Mouse (Mus musculus) adrenal gland, postnatal 25 days (tissue): Measurements from ENCODE around the gene Kcnn1. TPM values are rescaled to one million over a fixed set of nuclear protein-coding genes. Genes with fewer than 3 reads are reported as not detected.
A peak's percentile ranks its signal among the peaks of the same experiment; 100 is the strongest.
"Not testable (repeated sequence)": the region's sequence is repeated elsewhere in the genome, so short reads cannot be mapped to it uniquely, and the experiment has no call there.

Experiments
- DNase-seq: peaks from one replicate; pipeline ENCODE4 v3.0.0; 2021; ENCODE audit warnings: mixed read lengths
- total RNA-seq: library from RNA; stranded (reverse); gene quantifications from 2 replicates; pipeline ENCODE4 v1.2.3, GENCODE M21; 2021

The Kcnn1 gene
- total RNA-seq, 1 experiment from 2014 or later = 3.3 TPM

DNA sequence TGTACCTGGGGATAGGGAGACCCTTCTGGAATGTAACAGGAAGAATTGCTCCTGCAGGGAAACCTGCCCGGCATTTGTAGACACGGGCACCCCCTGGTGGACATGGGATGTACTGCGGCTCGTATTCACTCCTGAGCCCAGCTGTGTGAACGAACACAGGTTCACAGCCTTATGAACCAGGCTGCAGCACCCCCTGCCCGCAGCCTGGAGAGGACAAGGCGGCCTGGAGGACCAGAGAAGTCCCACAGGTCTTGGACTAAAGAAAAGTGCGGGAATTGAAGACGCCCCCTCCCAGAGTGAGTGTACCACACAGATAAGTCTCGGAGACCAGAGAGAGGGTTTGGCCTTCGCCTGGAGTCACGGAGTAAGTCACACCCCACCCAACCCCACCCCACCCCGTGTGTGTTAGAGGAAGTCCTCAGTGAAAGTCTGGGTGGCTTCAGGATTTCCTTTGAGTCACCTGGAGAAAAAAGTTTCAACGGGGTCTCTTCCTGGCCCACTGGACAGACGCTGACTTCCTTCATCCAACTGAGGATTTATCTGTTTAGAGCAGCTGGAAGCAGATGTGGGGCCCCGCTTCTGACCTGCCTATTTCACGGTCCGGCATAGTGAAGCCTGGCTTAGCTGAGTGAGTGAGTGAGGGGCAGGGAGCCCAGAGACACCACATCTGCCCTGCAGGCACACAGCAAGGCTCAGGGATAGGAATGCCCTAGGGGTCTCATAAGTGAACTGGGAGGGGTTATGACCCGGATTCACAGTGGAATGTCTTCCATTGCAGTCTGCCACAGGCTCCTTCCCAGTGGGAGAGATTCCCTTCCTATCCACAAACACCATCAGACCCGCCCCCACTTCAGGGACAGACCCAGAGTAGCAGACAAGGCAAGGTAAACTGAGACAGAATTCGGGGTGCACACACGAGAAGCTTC is 21.6 kb downstream of the Kcnn1 start:
- peak; percentile 89 for DNase-seq

DNA sequence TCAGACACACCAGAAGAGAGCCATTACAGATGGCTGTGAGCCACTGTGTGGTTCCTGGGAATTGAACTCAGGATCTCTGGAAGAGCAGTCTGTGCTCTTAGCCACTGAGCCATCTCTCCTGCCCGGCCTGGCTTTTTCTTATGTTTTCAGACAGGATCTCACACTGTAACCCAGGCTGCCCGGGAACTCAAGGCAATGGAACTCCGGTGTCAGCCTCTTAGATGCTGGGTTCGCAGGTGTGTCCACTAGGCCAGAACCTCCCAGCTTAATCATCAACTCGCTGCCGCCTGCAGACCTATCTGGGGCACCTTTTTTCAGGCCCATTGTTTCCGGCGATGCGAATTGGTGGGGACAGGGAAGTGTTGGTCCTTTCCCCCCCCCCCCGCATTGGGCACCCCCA is 22.5 kb downstream of the Kcnn1 start:
- DNase-seq = no peak

DNA sequence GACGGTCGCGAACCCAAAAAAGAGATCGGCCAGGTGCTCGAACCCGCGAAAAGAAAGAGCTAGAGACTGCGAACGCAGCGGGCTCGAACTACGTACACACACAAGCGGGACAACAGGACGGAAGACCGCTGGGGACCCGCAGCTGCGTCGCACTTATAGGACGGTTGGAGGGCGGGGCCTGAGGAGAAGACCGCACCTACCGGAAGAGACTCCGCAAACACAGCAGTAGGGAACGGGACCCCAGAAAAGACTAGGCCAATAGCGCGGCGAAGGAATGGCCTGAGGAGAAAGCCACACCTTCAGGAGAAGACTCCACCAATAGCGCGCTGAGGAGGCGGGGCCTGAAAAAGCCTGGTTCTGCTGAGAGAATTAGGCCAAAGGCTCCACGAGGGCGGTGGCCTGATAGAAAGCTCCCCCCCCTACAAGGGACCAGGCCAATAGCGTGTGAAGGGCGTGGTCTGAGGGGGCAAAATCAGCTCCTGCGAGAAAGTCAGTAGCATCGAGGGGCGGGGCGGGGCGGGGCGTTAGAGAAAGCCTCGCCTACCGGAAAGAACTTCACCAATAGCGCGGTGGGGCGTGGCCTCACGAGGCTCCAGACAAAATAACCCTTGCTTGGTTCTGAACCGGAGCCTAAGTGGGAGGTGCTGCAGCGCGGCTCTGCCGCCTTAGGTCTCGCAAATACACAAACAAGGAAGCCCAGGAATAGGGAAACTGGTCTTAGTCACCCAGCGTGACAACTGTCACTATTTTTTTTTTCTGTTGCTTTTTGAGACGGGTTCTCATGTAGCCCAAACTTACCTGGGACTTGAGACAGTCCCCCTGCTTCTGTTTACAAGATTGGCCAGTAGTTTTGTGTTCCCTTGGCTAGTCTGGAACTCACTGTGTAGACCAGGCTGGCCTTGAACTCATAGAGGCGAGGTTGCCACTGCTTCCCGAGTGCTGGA is 23.4 kb downstream of the Kcnn1 start, which contains the start of gene Arrdc2:
Gene Arrdc2, minus strand, starts transcription at position 313 of the 944 bp plus-strand sequence.
- DNase-seq = peak; percentile 97

DNA sequence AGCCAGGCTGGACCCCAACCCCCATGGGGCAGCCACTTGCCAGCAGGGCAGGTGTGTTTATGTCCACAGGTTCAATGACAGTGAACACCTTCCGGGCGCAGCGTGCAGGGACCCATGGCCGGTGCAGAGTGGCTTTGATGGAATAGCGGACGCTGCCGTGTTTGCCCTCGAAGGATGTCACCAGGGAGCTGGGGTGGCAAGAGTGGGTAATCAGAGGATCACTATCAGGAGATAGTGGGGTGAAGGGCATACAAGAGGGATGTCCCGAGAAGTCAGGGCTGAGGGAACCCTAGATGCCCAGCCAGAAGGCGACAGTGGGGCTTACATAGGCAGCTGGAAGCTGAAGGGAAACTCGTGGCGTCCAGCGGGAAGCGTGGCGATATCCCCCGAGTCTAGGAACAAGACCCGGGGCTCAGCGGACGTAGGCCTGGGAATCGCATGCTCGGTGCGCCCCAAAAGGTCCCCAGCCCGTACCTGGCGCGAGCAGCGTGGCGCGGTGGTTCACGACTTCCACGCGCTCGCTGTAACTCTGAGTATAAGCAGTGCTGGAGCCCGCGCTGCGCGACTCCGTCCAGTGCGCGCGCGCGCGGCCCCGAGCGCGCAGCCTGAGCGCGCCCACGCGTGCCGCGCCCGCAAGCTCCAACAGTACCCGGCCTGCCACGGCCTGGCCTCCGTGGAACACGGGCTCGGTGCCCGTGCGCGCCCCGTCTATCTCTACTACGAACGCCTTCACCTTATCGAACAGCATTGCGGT is 24.2 kb downstream of the Kcnn1 start:
- no peak for DNase-seq

DNA sequence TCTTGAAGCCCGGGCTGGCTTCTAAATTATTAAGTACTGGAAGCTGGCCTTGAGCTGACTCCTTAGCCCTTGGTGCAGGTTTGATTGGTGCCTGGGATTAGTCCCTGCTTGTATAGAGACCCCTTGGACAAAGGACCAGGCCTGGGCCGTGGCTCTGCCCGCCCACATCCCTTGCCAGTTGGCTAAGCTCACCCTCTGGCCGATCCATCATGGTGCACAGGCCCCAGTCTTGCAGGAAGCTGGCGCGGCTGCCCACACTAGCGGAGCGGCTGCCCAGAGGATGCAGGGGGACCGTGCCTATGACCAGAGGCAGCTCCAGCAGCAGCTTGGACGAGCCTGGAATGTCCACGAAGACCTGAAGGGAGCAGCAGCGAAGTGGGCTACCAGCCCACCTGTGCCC is 26.4 kb downstream of the Kcnn1 start:
- DNase-seq = no peak

DNA sequence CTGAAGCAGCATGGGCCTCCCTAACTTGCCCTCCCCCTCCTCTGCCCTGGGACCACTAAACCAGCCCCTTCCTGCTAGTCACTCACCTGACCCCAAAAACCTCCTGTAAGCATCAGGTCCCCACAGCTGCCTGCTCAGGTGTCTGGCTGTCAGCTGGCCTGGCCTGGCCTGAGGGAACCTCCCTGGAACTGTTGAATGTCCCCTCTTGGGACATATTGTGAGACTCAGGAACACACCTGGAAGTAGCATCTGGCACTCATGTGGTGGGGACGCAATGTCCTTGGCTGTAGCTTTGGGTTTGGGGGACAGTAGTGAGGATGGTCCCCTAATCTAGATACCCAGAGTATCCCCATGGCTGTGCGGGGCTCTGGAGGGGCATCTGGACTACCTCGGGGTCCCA is 29.0 kb downstream of the Kcnn1 start:
- DNase-seq = no peak

DNA sequence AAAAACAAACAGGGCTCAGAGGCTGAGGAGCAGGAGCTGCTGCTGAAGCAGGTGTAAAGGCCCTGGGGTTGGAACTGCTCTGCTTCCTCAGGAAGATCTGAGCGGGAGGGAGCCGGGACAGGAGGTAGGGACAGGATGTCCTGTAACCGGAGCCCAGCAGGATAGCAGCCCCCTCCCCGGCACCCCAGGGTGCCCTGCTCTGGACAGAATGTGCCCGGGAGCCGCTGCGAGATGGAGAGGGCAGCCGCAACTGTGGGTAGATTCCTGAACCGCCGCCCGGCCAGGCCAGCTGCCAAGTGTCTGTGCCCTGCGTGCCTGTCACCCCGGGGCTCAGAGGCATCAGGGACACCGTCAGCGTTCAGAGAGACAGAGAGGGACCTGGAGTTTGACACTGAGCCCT is 29.5 kb downstream of the Kcnn1 start:
- peak; percentile 79 for DNase-seq

DNA sequence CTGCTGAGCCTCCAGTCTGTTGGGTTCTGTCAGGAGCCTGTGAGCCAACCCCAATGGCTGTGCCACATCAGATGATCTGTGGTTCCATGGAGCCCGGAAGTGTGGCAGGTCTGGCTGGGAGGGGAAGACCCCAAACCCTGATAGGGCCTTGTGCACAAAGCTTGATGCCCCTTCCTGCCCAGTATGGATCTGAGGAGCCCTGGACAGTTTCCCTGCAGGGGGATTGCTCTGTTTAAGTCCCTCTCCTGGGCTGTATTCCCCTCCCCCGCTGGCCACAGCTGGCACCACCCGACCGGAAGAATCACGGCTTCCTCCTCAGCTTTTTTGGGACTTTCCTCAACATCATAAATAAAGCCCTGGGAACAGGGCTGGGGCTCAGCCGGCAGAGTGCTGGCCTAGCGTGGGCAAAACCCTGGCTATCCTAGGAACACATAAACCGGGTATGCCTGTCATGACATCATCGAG is 30.0 kb downstream of the Kcnn1 start:
- no peak for DNase-seq

DNA sequence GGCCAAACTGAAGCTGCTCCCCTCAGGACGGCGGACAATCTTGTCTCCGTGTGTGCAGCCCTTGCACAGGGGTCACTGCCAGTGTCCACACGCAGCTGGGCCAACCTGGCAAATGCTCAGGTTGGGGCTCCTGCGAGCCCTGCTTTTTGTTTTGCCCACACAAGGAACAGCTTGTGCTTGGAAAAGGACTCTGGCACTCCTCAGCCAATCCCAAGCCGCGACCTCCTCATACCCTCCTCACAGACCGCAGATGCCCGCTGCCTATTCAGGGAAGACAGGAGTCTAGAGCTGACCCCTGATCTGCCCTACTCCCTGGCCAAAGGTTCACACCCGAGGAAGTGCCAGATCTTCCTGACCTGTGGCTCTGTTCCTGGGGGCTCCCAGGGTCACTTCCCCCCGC is 30.7 kb downstream of the Kcnn1 start:
- no peak for DNase-seq

DNA sequence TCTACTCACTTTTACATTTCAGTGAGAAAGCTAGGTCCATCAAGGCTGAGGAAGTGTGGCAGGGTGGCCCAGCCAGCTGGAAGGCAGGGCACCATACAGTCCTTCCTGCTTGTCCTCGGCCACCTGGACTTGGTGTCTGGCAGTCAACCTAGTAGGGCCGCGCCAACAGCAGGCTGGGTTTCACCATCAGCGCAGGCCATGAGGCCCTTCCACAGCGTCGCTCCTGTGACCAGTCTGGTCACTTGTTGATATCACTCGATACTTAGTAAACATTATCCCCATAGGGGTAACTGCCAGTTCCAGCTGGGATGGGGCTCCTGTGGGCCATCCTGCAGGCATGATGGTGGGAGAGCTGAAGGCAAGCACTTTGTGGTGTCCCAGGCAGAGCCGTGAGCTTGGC is 31.5 kb downstream of the Kcnn1 start:
- no peak for DNase-seq

DNA sequence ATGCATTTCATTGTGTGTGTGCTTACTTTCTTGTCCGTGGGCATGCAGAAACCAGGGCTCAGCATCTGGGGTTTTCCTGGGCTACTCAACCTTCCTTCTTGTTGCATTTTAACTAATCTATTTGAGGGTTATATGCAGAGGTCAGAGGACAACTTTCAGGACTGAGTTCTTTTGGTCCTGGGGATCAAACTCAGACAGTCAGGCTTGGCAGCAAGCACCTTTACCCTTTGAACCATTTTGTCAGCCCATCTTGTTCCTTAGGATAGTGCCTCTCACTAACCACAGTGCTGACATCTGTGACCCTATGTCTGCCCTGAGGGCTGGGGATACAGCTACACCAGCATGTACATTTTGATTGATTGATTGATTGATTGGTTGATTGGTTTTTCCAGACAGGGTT is 35.3 kb downstream of the Kcnn1 start:
- no peak for DNase-seq

DNA sequence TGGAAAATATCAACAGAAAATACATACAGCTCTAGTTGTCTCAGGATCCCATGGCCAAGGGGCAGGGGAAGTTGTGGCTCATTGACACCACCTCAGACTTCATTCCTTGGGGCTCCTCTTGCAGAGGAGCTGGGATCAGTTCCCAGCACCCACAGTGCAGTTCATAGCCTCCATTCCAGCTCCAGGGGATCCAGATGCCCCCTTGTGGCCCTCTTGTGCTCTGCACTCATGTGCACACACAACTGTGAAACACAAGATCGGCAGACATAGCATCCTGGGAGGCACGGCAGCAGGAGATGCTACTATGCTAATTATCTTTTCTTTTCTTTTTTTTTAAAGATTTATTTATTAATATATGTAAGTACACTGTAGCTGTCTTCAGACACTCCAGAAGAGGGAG is 36.0 kb downstream of the Kcnn1 start:
- DNase-seq = no peak

DNA sequence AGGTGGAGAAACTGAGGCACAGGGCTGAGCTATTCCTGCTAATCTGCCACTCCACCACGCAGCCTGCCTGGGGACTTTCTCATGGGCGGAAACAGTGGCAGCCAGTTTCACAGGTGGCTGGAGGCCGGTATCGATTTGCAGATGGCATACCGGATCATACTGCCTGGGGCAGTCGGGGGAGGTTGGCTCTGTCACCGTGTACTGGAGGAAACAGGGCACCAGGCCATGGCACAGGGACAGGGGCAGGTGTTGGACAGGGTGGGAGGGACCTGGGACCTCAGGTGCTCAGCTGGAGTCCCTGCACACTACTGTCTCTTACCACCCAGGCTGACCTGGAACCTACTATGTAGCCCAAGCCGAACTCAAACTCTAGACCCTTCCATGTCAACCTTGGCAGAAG is 37.2 kb downstream of the Kcnn1 start:
- no peak for DNase-seq

DNA sequence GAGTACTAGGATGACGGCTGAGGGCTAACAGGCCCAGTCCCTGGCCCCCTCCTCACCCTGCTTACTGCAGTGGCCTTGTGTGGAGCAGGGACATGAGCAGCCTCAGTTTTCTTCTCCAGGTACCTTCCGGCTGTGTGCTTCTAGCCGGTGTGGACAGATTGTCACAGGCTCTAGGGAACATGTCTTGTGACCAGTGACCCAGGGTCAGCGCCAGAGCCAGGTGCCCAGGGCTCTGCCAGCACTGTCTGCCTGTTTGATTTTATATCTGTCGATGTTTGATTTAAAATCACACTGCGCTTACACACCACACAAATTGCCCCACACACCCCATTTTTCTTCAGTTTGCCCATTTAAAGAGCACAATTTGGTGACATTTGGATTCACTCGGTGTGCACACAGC is 39.3 kb downstream of the Kcnn1 start:
- DNase-seq = no peak

DNA sequence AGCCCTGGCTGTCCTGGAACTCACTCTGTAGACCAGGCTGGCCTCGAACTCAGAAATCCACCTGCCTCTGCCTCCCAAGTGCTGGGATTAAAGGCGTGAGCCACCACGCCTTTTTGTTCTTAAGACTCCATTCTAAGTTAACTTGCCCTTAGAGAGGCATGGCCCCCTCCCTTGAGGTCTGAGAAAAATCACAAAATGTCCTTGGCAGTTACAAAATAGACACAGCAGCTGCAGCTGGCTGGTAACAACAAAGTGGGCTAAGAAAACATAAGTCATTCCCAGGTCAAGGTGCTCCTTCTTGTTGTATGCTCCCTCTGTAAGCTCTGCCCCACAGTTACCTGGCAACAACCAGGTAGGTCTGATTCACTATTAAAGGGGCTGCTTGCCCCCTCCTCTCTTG is 40.5 kb downstream of the Kcnn1 start:
- not testable (repeated sequence) for DNase-seq

DNA sequence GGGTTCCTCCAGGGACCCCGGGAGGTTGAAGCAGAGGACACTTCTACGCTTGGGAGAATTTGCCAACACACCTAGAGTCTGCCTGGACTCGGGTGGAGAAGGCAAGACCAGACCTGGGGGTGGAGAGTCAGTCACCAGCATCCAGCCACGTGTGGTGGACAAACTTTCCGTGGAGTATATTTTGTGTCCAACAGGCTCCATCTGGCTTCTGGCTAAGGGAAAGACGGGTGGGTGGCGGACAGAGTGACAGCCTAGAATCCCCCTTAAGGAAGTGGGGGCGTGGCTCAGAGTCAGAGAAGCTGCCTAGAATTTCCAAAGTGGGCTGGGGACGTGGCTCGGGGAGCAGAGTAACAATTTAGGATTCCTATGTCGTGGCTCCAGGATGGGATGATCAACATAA is 41.1 kb downstream of the Kcnn1 start:
- no peak for DNase-seq

DNA sequence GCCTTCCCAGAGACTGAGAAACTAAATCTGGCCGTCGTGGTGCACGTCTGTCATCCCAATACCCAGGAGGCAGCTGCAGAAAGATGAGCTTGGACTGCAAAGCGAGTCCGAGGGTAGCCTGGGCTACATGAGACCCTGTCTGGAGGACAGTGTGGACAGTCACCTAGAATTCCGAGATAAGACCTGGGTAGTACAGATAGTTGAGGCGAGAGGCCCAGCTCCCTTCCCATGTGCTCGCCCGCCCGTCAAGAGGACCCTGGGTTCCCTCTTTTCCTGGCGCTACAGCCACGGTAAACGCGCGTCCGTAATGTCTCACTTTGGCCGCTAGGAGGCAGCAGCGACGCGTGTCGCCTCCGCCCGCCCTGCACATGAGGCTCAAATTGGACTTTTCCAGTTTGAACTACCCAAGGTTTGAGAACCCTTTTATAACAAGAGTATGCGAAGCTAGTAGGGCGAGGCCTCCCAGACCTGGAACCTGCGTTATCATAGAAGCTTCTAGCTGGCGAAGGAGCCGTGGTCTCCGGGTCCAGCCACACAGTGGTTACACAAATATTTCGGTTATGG is 41.6 kb downstream of the Kcnn1 start:
- DNase-seq = peak; percentile 72

DNA sequence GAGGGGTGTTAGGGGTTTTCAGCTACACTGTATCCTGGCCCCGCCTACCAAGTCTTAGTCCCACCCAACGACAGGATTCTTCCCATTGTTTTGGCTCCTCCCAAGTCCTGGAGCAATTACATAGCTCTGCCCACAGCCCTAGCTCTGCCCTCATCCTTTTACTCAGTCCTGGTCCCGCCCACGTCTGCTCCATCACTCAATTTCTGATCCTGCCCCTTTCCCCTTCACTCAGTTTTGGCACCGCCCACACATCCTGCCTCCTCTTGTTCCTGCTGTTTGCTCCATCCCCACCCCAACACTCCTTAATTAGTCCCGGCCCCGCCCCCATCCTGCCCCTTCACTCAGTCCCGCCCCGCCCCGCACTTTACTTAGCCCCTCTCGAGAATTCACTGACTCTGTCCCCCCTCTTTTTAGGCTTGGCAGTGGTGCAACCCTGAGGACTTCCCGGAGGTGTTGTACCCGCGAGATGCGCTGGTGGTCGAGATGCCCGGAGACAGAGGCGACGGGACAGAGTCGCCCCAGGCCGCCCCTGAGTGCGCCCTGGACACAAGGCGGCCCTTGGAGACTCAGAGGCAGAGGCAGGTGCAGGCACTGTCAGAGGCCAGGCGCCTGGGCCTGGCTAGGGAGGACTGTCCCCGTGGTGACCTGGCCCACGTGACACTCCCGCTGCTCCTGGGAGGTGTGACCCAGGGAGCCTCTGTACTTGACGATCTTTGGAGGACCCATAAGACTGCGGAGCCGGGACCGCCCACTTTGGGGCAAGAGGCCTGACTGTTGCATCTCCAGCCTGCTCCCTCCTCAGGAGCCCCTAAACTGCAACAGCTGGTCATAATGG is 42.7 kb downstream of the Kcnn1 start:
- DNase-seq = no peak

DNA sequence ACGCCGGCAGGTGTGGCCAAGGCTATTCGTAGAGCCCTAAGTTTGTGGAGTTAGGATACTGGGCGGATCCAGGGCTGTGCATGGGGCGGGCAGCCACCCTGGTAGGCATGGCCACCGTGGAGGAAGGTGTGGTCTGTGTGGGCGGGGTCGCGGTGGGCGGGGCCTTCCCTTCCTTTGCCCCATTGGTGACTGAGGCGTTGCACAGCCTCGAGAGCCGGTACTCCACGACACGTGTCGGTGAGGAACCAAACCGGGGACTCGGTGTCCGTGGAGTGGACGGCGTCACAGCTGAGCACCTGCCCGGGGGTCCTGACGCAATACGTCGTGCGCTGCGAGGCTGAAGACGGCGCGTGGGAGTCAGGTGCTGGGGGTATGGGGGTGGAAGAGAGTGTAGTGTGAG is 46.4 kb downstream of the Kcnn1 start:
- DNase-seq = peak; percentile 35

DNA sequence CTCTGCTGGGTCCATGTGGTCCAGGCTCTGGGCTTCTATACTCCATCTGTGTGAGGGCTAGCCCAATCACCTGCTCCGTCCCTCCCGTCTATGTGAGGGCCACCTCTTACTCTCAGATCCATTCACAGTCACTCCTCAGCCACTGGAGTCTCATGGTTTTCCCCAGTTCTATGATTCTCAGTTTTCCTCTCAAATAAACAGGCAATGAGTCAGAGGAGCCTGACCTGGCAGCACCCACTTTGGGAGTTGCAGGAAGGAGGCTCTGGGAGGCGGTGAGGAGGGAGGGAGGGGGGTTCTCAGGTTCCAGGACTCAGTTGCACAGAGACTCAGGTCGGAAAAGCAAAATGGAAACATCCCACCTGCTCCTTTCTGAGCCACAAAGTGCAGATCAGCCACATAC is 50.2 kb downstream of the Kcnn1 start:
- DNase-seq = no peak

DNA sequence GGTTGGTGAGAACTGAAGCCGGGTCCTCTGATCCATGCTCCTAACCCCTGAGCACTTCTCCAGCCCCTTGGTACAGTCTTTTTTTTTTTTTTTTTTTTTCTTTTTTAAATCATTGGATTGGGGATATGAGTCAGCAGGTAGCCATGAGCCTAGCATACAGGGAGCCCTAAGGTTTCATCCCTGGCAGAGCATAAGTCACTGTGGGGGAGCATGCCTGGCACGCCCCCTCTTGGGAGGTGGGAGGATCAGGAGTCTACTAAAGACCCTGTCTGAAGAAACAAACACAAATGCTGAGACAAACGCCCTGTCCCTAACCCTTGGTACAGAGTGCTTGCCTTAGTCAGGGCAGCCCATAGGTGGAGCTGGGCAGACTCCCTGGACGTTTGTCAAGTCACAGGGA is 51.0 kb downstream of the Kcnn1 start:
- DNase-seq = no peak
